Mouse (Mus musculus): ENCODE results near the gene Slc40a1. TPM values are rescaled to one million over a fixed set of nuclear protein-coding genes. Genes with fewer than 3 reads are reported as not detected.

Gene Slc40a1
- total and polyA plus RNA-seq, 3 experiments = not detected

DNA sequence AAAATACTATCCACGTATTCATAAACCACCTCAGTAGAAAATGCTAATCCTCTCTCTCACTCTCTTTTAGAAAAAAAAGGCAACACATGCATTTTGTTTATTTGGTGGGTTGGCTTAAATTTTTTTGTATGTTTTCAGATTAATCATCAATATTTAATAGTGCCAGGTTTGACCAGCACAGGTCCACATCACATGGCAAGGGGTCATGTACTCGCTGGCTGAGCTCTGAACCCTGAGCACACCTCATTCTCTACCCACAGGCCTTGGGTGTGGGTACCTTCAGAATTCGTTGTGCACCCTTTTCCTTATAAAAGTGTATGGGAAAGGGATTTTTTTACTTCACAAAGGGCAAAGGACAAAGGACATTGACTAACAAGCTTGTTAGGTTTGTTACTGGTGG lies 22.2 kb downstream of the Slc40a1 start:
- Histone ChIP-seq H3K27ac (ENCODE audit: insufficient read depth, low read depth) (no peak overlapping the region), H3K4me1 (ENCODE audit: control insufficient read depth in 1 of 2, insufficient read depth in 2 of 2) (no peaks in the 10 kb centered on the region), H3K9me3 (replicated peaks; ENCODE audit: low read length) (no peaks in the 10 kb centered on the region), H3K4me2 (ENCODE audit: insufficient read depth, low read depth, poor library complexity, severe bottlenecking) (no peak overlapping the region), H3K9ac (ENCODE audit: insufficient read depth, low read depth) (no peak overlapping the region), H3K27me3 (replicated peaks) (no peaks in the 10 kb centered on the region), H3K36me3 (replicated peaks in 1 of 2; ENCODE audit: control insufficient read depth in 1 of 2, insufficient read depth in 1 of 2, low read length in 1 of 2) (no peaks in the 10 kb centered on the region), H3K4me3 (replicated peaks in 1 of 3; ENCODE audit: low read depth in 2 of 3, low read length in 2 of 3, poor library complexity in 1 of 3) (no peak overlapping the region), H3K79me2 (replicated peaks; ENCODE audit: control insufficient read depth, extremely low read depth, insufficient read depth, poor library complexity, severe bottlenecking) (no peaks in the 10 kb centered on the region)
- dilution Hi-C loops (cut with MboI; ENCODE audit: extremely low pct_ligation_motif_present, extremely low pct_unique_long_range_greater_than_20kb, low sequenced_read_pairs) (no loop called here), in situ Hi-C loops (cut with MboI; ENCODE audit: low pct_ligation_motif_present, low pct_unique_long_range_greater_than_20kb, low sequenced_read_pairs) (no loop called here)
- TF ChIP-seq NRF1 (IDR thresholded peaks at IDR 0.05; ENCODE audit: low read depth, low read length) (no peak), ZNF384 (IDR thresholded peaks at IDR 0.05; ENCODE audit: low read depth, low read length) (no peak), NELFE (IDR thresholded peaks at IDR 0.05; ENCODE audit: low read depth, low read length) (no peak), SIN3A (IDR thresholded peaks at IDR 0.05; ENCODE audit: low read length) (no peak), ETS1 (conservative IDR thresholded peaks at IDR 0.05; ENCODE audit: low read depth, low read length) (no peak), ZKSCAN1 (IDR thresholded peaks at IDR 0.05; ENCODE audit: borderline replicate concordance, low read depth, low read length) (no peak)
- DNase-seq (ENCODE audit: extremely low read depth) = no peak

DNA sequence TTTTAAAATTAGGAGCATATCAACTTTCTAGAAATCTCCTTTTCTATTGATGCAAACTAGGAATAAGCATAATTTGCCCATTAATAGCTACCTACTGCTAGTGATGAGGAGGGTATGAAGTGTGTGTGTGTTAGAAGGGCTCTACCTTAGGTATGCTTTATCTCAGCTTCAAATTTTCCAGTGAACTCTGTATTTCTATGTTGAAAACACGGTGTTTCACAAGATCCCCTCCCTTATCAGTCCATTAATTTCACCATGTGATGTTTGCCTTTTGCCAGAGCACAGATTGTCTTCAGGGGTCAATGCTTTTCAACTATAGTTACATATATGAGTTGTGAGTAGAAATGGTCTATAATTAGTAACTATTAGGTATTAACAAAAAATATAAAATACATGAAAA lies 28.3 kb downstream of the Slc40a1 start:
- no peak overlapping the region for H3K4me3 ChIP-seq (replicated peaks in 1 of 3; ENCODE audit: low read depth in 2 of 3, low read length in 2 of 3, poor library complexity in 1 of 3)
- DNase-seq (ENCODE audit: extremely low read depth) = no peak
- H3K36me3 ChIP-seq (replicated peaks in 1 of 2; ENCODE audit: control insufficient read depth in 1 of 2, insufficient read depth in 1 of 2, low read length in 1 of 2) = no peaks in the 10 kb centered on the region
- no peaks in the 10 kb centered on the region for H3K79me2 ChIP-seq (replicated peaks; ENCODE audit: control insufficient read depth, extremely low read depth, insufficient read depth, poor library complexity, severe bottlenecking)
- dilution Hi-C loops (cut with MboI; ENCODE audit: extremely low pct_ligation_motif_present, extremely low pct_unique_long_range_greater_than_20kb, low sequenced_read_pairs) = no loop called here
- H3K4me2 ChIP-seq (ENCODE audit: insufficient read depth, low read depth, poor library complexity, severe bottlenecking) = no peak overlapping the region
- H3K9me3 ChIP-seq (replicated peaks; ENCODE audit: low read length) = no peaks in the 10 kb centered on the region
- no peak overlapping the region for H3K27ac ChIP-seq (ENCODE audit: insufficient read depth, low read depth)
- H3K9ac ChIP-seq (ENCODE audit: insufficient read depth, low read depth) = no peak overlapping the region
- in situ Hi-C loops (cut with MboI; ENCODE audit: low pct_ligation_motif_present, low pct_unique_long_range_greater_than_20kb, low sequenced_read_pairs) = no loop called here
- no peaks in the 10 kb centered on the region for H3K4me1 ChIP-seq (ENCODE audit: control insufficient read depth in 1 of 2, insufficient read depth in 2 of 2)
- no peaks in the 10 kb centered on the region for H3K27me3 ChIP-seq (replicated peaks)
- TF ChIP-seq ZC3H11A (IDR thresholded peaks at IDR 0.05; ENCODE audit: low read depth, low read length) = no peak
- TF ChIP-seq RAD21 (IDR thresholded peaks at IDR 0.05; ENCODE audit: low read depth, low read length) = no peak
- TF ChIP-seq PAX5 (IDR thresholded peaks at IDR 0.05; ENCODE audit: low read length) = no peak
- no peak for TF ChIP-seq MEF2A (IDR thresholded peaks at IDR 0.05; ENCODE audit: borderline replicate concordance, low read depth, low read length)
- TF ChIP-seq POLR2AphosphoS2 (IDR thresholded peaks at IDR 0.05; ENCODE audit: low read depth, low read length) = no peak
- TF ChIP-seq ETS1 (conservative IDR thresholded peaks at IDR 0.05; ENCODE audit: low read depth, low read length) = no peak
- no peak for TF ChIP-seq IRF4 (IDR thresholded peaks at IDR 0.05; ENCODE audit: low read depth, low read length)
- TF ChIP-seq USF2 (conservative IDR thresholded peaks at IDR 0.05; ENCODE audit: low read depth, low read length) = no peak
- no peak for TF ChIP-seq MAFK (IDR thresholded peaks at IDR 0.05; ENCODE audit: insufficient replicate concordance, low read length)
- no peak for TF ChIP-seq JUN (IDR thresholded peaks at IDR 0.05; ENCODE audit: insufficient read depth, low read depth, low read length)
- TF ChIP-seq NRF1 (IDR thresholded peaks at IDR 0.05; ENCODE audit: low read depth, low read length) = no peak
- no peak for TF ChIP-seq ELF1 (IDR thresholded peaks at IDR 0.05; ENCODE audit: low read depth, low read length)
- TF ChIP-seq CTCF (conservative IDR thresholded peaks at IDR 0.05 in 1 of 2, IDR thresholded peaks at IDR 0.05 in 1 of 2; ENCODE audit: low read depth in 2 of 2, low read length in 2 of 2) = no peak
- TF ChIP-seq E2F4 (IDR thresholded peaks at IDR 0.05; ENCODE audit: insufficient replicate concordance, low read depth, low read length) = no peak
- TF ChIP-seq ZNF384 (IDR thresholded peaks at IDR 0.05; ENCODE audit: low read depth, low read length) = no peak
- no peak for TF ChIP-seq NELFE (IDR thresholded peaks at IDR 0.05; ENCODE audit: low read depth, low read length)
- no peak for TF ChIP-seq SMC3 (IDR thresholded peaks at IDR 0.05; ENCODE audit: low read depth, low read length)
- TF ChIP-seq MAZ (IDR thresholded peaks at IDR 0.05; ENCODE audit: low read depth, low read length) = no peak

All from CH12.LX (cell line).